Mouse (Mus musculus) kidney, adult 2 months (tissue): ENCODE measurements at regions not wholly inside any gene's neighbourhood (a gene's known extent, or its start where the extent isn't known, plus 50 kb on each side); places are given as distances from the start of the nearest gene placed in this dataset.

Source experiments
- CTCF ChIP-seq: fragments of 200-500 bp; conservative IDR thresholded peaks from 2 replicates; pipeline ENCODE4 v1.5.1; 2011; ENCODE audit warnings: low read depth, mild to moderate bottlenecking, control low read depth, low read length, moderate library complexity, mixed read lengths; ENCODE audit not compliant: insufficient read depth, insufficient read length
- POLR2A ChIP-seq: fragments of 200-500 bp; IDR thresholded peaks from one replicate; pipeline ENCODE4 v1.6.1; 2011; ENCODE audit warnings: low read depth, low read length, control low read depth

DNA sequence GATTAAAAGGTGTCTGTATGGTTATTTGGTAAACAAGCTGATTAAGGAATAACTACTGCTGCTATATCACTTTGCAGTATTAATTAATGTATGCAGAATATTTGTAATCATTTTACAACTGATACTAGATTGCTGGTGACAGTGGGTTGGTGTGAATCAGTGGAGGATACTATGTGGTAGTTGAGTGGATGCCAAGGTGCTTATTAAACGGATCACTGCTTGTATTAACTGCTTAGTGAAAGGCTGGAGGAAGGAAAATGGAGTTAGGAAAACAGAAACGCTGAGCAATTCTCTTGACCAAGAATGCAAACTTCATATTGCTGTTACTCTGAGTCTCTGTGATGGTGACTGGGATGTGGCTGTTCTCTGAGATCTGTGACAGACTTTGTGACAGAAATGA is 86.8 kb upstream of the D1Pas1 start:
- TF ChIP-seq CTCF (no peak), POLR2A (no peak)
